Mouse (Mus musculus) testis, adult 2 months (tissue): ENCODE measurements around the gene Dynll2.

Experiments used
- CTCF ChIP-seq: fragments of 200-500 bp; IDR thresholded peaks from 2 replicates; pipeline ENCODE4 v1.5.1; 2012; ENCODE audit warnings: low read depth, mild to moderate bottlenecking, inconsistent platforms, low read length, moderate library complexity; ENCODE audit not compliant: control insufficient read depth, insufficient read depth, insufficient replicate concordance
- POLR2A ChIP-seq: fragments of 200-500 bp; IDR thresholded peaks from 2 replicates; pipeline ENCODE4 v1.6.1; 2012; ENCODE audit warnings: low read depth, mild to moderate bottlenecking, inconsistent platforms, low read length, moderate library complexity; ENCODE audit not compliant: control insufficient read depth

DNA sequence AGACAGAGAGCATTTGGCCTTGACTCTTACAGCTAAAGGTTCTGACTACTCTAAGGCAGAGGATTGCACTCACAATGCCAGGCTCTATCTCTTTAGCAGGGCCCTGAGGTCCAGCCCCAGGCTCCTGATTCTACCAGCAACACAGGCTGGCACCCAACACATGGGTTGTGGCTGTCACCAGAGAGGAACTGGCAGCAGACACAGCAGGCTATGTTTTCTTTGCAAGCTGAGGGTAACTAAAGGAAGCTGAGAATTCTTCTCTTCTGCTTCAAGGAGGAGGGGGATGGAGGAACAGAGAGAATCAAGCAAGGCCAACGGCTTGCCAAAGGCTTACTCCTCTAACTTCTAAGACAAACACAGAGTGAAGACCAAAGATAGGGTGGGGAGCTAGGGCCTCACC lies 21.3 kb upstream of the Dynll2 start:
- TF ChIP-seq CTCF (no peak), POLR2A (no peak)
